Mouse (Mus musculus) intestine, embryonic 15.5 days (tissue): ENCODE results near the gene Bpifc. TPM values are rescaled to one million over a fixed set of nuclear protein-coding genes. Genes with fewer than 3 reads are reported as not detected.

Source experiments
- ATAC-seq: fragments of 200-750 bp; cut with Nextera tagmentation; 2 replicates; pipeline ENCODE4 v1.8.0; 2017; ENCODE audit warnings: moderate TSS enrichment, moderate library complexity
- H3K27ac ChIP-seq: fragments of 300-500 bp; sonication (generic); 2 replicates; pipeline ENCODE4 v1.5.1; 2015; ENCODE audit warnings: mild to moderate bottlenecking, inconsistent platforms
- H3K27me3 ChIP-seq: fragments of 300-500 bp; sonication (generic); replicated peaks from 2 replicates; pipeline ENCODE4 v1.6.1; 2015; ENCODE audit warnings: inconsistent platforms
- H3K36me3 ChIP-seq: fragments of 300-500 bp; sonication (generic); 2 replicates; pipeline ENCODE4 v1.6.1; 2015; ENCODE audit warnings: inconsistent platforms
- H3K4me1 ChIP-seq: fragments of 300-500 bp; sonication (generic); replicated peaks from 2 replicates; pipeline ENCODE4 v1.6.1; 2015; ENCODE audit warnings: inconsistent platforms
- H3K4me2 ChIP-seq: fragments of 300-500 bp; sonication (generic); replicated peaks from 2 replicates; pipeline ENCODE4 v1.6.1; 2015; ENCODE audit warnings: mild to moderate bottlenecking, inconsistent platforms
- H3K4me3 ChIP-seq: fragments of 300-500 bp; sonication (generic); replicated peaks from 2 replicates; pipeline ENCODE4 v1.5.1; 2015; ENCODE audit warnings: inconsistent platforms
- H3K9ac ChIP-seq: fragments of 300-500 bp; sonication (generic); 2 replicates; pipeline ENCODE4 v1.6.1; 2015; ENCODE audit warnings: inconsistent platforms
- H3K9me3 ChIP-seq: fragments of 300-500 bp; sonication (generic); 2 replicates; pipeline ENCODE4 v1.6.1; 2016; ENCODE audit warnings: inconsistent platforms
- WGBS: fragments of 180-500 bp; shearing (Covaris S2); methylation state at CpG from one replicate; pipeline ENCODE4 v1.1.7; 2015; 5-methylcytosine and 5-hydroxymethylcytosine counted together
- polyA plus RNA-seq: library from polyadenylated mRNA; unstranded; fragments of >200 nt; fragmentation: Nextera tagmentation; extraction: Ambion mirVana; gene quantifications from 2 replicates; pipeline ENCODE4 v1.2.1, GENCODE M21; 2015

Gene Bpifc
- polyA plus RNA-seq, 1 experiment from 2014 or later: 0.11 TPM

DNA sequence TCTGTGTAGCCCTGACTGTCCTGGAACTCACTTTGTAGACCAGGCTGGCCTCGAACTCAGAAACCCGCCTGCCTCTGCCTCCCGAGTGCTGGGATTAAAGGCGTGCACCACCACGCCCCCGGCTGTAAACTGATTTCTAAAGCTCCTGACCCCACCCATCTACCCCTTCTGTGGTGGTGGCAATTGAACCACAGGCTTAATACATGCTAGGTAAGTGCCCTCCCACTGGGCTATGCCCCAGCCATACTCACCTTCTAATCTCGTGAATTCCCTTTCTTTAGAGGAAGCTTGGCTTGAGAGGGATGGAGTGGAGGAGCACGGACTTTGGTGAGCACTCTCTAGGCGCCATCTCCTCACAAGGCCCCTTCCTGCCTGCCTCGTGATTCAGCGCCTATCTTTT, 81.7 kb downstream of the Bpifc start:
- 89% methylated on average over 11 of the region's 11 CpGs for WGBS
- Histone ChIP-seq H3K27ac (no peak overlapping the region), H3K9ac (no peak overlapping the region), H3K36me3 (no peaks in the 10 kb centered on the region), H3K4me1 (peaks cover 11% of the 10 kb centered on the region; the same call in 1 of the 2 replicates), H3K27me3 (peaks cover 13% of the 10 kb centered on the region), H3K9me3 (no peaks in the 10 kb centered on the region), H3K4me3 (no peak overlapping the region), H3K4me2 (no peak overlapping the region)
- ATAC-seq: no peak

DNA sequence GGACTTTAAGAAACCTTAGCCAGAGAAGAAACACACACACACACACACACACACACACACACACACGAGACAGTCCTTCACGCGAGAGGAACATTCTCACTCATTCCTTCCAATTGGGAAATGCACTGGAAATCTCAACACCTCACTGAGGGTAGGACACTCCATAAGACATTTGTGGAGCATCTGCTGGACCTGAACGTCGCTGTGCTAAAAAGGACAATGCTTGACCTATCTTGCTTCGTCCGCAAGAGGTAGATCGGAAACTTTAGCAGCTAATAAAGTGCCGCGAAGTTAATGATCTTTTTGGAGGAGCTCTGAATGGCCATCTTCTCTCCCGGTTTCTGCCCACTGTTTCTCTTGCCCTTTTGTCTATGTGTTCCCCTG, 82.5 kb downstream of the Bpifc start:
- Histone ChIP-seq H3K9ac (no peak overlapping the region), H3K4me2 (peak overlapping the region; percentile 95), H3K4me1 (peaks cover 11% of the 10 kb centered on the region; the same call in 1 of the 2 replicates), H3K27ac (no peak overlapping the region), H3K36me3 (no peaks in the 10 kb centered on the region), H3K27me3 (peaks cover 13% of the 10 kb centered on the region), H3K4me3 (no peak overlapping the region), H3K9me3 (no peaks in the 10 kb centered on the region)
- 44% methylated on average over 11 of the region's 11 CpGs for WGBS
- no peak for ATAC-seq

DNA sequence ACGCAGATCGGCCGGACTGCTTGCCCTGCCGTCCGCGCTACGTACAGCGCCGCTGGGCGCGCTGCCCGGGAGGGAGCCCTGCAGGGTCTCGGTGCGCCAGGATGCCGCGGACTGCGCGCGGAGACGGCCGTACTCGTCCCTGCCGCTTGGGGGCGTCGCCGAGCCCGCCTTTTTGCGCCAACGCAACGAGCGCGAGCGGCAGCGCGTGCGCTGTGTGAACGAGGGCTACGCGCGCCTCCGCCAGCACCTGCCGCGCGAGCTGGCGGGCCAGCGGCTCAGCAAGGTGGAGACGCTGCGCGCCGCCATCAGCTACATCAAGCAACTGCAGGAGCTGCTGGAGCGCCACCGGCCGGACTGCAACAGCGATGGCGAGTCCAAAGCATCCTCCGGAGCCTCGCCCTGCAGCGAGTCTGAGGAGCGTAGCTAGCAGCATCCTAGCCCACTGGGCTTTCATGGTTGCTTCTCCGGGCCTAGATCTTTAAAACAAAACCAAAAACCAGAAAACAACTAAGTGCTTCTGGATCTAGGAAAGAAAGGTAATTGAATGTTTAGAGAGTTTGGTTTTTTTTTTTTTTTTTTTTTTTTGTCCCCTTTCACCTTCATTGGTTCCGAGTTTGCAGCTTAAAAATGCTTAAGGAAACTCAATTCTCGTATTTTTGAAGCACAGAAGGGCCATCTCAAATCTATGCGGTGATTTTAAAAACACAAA, 83.0 kb downstream of the Bpifc start:
- ATAC-seq: peak; percentile 92
- Histone ChIP-seq H3K4me2 (peak overlapping the region; percentile 95), H3K4me3 (peak overlapping the region; percentile 54), H3K9me3 (no peaks in the 10 kb centered on the region), H3K9ac (peak overlapping the region; percentile 34), H3K4me1 (peaks cover 11% of the 10 kb centered on the region; the same call in 1 of the 2 replicates), H3K36me3 (no peaks in the 10 kb centered on the region), H3K27me3 (peaks cover 13% of the 10 kb centered on the region), H3K27ac (no peak overlapping the region)
- 1% methylated on average over 63 of the region's 63 CpGs for WGBS

DNA sequence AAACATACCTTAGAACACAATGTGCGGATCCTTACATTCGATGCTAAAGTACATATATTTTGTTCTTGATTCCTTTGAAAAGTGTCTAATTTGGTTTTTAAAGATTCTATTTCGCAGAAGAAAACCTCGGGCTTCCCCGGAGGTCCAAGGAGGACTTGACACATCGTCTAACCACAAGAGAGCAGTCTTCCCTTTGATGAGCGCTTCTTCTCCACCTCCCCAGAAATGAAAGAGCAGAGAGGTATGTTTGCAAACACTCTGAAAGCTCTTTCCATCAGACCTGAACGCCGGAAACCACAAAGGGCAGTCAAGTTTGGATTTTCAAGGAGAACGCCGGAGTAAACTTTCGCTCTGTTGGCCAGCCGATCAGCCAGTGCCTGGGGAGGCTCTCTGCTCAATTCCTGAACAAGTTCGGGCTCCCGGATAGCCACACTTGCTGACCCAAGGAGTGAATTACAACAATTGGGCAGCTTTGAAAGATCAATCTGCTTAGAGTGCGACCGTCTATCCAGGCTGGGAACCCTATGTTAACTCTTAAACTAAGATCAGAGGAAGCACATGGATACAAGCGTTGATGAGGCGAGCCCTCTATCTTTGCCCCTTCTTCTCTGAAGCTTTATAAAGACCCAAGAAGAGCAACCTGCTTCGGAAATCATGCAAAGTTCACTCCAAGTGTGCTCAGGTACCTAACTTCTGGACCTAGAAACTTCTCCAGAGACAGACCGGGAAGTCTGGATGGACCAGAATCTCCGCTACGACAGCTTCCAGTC, 83.8 kb downstream of the Bpifc start, which contains the start of gene Ascl4:
TSS of gene Ascl4 (plus strand) at position 6 of the 770 bp plus-strand sequence.
- H3K27me3 ChIP-seq: peaks cover 13% of the 10 kb centered on the region
- peak within 1 kb of the TSS; percentile 95 for H3K4me2 ChIP-seq
- peak within 1 kb of the TSS; percentile 34 for H3K9ac ChIP-seq
- H3K4me3 ChIP-seq: peak within 1 kb of the TSS; percentile 54
- WGBS: 2% methylated on average over 23 of the region's 23 CpGs
- H3K4me1 ChIP-seq: peaks cover 11% of the 10 kb centered on the region; the same call in 1 of the 2 replicates
- H3K9me3 ChIP-seq: no peaks in the 10 kb centered on the region
- no peak within 1 kb of the TSS for H3K27ac ChIP-seq
- H3K36me3 ChIP-seq: no peaks in the 10 kb centered on the region
- ATAC-seq: peak; percentile 9; the same call in 1 of the 2 replicates

DNA sequence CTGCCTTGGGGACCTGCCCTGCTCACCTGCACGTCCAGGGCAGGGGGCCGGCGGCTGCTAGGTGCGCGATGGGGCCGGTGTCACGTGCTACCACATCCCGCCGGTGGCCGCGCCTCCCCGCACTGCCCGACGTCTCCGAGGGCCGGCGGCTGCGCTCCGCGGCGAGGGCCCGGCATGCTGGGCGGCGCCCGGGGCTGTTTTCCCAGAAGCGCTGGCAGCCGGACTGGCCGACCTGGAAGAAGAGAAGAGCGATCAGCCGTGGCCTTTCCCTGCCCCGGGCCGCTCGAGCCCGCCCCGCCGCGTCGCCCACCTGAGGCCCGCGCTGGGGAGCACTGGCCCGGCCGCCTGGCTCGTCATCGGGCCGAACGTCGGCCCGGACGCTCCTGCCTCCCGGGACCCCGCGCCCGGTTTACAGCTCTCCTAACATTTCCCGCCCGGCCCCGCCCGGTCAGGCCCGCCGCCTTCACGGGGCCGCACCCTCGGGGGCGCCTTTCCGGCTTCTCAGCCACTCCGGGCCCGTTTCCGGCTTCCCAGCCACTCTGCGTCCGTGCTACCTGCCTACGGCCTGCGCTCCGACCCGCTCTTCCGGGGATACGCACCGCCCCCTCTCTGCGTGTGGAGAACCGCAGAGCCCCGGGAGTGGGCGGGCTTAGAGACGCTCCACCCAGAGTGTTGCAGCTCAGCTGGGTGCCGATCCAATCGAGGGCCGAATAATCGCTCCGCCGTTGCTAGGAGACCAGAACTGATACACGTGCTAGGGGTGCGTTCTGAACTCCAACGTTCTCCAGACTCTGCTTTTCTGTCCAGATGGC, 95.0 kb downstream of the Bpifc start, which contains the start of gene Prdm4:
TSS of gene Prdm4 (minus strand) at position 645 of the 812 bp plus-strand sequence.
- ATAC-seq: peak; percentile 99
- peak within 1 kb of the TSS; percentile 71 for H3K4me2 ChIP-seq
- H3K4me1 ChIP-seq: peaks cover 11% of the 10 kb centered on the region
- peak within 1 kb of the TSS; percentile 88 for H3K27ac ChIP-seq
- WGBS: under 1% methylated on average over 86 of the region's 90 CpGs
- no peaks in the 10 kb centered on the region for H3K9me3 ChIP-seq
- peaks cover 14% of the 10 kb centered on the region; the same call in 1 of the 2 replicates for H3K36me3 ChIP-seq
- no peaks in the 10 kb centered on the region for H3K27me3 ChIP-seq
- H3K9ac ChIP-seq: peak within 1 kb of the TSS; percentile 93
- H3K4me3 ChIP-seq: peak within 1 kb of the TSS; percentile 96

Other genes with a start within 250 kb of the Bpifc start
- gene Pwp1, start 182.4 kb downstream of the Bpifc start, polyA plus RNA-seq: 64.0 and 65.6 TPM in 2 replicates
- 16.2 TPM in 2 replicates for gene Prdm4, start 94.8 kb downstream of the Bpifc start, polyA plus RNA-seq
- 0.15 TPM in 1 of 2 replicates, not detected in the other for gene Ascl4, start 84.2 kb downstream of the Bpifc start, polyA plus RNA-seq
- gene Rtcb, start 54.1 kb downstream of the Bpifc start, polyA plus RNA-seq: 158 and 165 TPM in 2 replicates
- gene Fbxo7, start 10.1 kb upstream of the Bpifc start, polyA plus RNA-seq: 29.5 and 30.0 TPM in 2 replicates